Mouse (Mus musculus): ENCODE data around the gene Tbc1d7.

Tbc1d7 gene

DNA sequence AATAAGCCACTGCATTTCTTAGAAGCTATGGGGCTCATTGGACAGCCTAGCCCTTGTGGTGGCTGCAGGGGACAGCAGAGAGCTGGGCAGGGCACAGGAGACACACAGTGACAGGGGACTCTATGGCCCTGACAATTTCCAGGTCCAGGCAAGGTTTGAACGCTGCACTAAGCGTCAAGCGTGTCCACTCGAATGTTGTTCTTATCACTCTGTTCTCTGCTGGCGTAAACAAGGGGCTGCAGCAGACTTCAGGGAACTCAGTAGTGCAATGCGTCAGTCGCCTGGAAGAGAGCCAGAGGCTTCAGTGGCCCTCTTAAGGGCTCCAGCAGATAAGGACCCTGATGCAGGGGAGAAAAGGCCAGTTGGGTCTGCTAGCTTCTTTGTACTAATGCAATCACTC is 24.7 kb upstream of the Tbc1d7 start:
- DNase-seq (ENCODE audit: low read depth in 2 of 2, low spot score in 2 of 2) = no peak

DNA sequence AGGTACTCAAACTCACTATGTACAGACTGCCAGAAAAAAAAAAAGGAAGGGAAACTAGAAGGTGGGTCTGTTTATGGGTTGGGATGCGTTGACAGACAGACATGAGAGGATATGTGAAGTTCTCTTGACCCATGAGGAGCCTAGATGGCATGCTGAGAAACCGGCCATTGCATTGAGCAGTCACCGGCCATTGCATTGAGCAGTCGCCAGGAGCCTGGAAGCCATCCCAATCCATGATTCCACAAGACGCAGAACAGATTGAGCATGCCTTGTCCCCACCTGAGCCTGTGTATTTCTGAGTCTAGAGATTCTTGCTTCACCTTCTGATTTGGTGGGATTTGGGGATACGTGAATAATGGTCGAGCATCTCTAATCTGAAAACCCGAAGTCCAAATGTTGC is 22.6 kb upstream of the Tbc1d7 start:
- DNase-seq (ENCODE audit: low read depth in 2 of 2, low spot score in 2 of 2) = no peak

DNA sequence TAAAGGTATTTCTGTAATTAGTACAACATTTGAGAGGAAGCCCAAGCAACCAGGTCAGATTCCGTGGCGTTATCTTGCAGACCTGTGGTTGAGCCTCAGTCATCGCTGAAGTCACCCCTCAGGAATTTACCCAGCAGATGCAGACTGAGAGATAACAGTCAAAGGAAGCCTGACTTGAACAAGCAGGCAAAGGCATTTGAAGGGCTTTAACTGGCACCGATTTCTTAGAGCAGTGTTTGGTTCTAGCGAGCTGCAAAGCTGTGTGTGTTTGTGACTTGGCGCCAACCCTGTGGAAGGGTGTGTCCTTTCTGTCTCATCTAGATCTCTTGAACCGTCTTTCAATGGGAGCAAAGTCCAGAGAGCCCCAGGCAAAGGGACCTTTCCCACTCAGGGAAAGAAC is 22.0 kb upstream of the Tbc1d7 start:
- DNase-seq (ENCODE audit: low read depth in 2 of 2, low spot score in 2 of 2) = no peak

DNA sequence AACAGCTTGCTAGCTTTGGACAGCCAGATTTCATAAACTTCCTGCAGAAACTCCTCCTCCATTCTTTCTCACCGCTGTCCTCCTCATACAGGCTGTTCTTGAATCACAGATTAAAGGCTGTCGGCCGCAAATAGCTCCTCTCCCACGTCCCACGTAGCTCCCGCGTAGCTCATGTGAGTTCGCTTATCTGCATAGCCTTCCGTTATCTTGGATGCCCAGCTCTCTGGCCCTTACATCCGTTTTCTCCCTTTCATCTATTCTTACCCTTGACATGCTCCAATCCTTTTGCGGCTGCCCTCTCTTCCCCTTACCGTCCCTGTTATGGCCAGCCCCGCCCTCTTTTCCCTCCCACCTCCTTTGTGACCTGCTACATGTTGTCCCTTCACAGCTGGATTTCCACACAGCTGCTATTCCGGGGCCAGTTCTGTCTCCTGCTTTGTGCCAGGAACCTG is 20.5 kb upstream of the Tbc1d7 start:
- no peak for DNase-seq (ENCODE audit: low read depth in 2 of 2, low spot score in 2 of 2)

DNA sequence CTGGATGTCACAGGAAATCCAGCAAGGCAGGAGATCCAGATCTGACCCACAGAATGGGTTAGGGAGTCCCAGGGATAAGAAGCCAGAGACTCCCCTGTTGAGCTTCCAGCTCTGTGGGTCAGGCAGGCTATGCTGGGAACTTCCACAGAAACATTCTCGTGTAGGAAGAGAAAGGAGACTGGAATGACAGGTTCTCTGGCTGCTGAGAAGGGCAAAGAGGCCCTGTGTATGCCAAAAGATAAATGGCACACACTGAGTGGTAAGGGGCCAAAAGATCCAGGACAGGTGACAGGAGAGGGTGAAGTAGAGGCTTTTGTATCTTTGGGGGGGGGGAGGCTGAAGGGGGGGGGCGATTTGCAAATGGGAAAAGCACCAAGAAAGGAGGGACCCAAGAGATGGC is 20.0 kb upstream of the Tbc1d7 start:
- no peak for DNase-seq (ENCODE audit: low read depth in 2 of 2, low spot score in 2 of 2)

DNA sequence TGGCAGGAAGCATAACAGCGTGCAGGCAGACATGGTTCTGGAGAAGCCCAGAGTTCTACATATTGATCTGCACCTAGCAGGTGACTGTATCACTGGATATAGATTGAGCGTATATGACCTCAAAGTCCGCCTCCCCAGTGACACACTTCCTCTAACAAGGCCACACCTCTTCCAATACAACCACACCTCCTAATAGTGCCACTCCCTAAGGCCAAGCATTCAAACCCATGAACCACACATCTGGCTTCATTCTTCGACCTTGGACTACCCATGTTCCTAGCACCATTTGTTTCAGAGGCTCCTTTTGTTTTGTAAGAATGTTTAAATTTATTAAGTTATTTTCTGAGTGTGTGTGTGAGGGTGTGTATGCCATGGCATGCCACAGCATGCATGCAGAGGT is 16.4 kb upstream of the Tbc1d7 start:
- DNase-seq (ENCODE audit: low read depth in 2 of 2, low spot score in 2 of 2) = no peak

DNA sequence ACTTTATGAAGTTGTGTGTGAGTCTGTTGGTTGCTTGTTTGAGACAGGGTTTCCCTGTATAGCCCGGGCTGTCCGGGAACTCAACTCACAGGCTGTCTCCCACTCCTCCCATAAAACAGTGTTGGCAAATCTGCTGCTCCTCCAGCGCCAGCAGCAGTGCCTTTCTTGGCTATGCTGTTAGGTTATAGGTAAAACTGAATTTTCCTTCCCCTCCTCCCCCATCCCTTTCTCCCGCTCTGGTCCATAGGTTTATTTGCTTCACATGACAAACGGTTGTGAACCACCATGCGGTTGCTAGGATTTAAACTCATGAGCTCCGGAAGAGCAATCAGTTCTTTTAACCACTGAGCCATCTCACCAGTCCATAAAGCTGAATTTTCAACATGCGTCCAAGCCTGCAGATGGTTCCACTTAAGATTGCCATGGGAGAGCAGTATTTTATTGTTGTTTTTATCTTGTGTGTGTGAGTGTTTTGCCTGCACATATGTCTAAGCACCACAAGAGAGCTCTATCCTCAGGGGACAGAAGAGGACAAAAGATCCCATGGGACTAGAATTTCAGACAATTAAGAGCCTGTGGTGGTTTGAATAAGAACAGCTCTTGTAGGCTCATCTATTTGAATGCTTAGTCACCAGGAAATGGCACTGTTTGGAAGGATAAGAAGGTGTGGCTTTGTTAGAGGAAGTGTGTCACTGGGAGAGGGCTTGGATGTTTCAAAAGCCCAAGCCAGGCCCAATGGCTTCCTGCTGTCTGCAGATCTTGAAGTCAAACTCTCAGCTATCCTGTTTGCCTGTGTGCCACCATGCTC is 12.2 kb upstream of the Tbc1d7 start:
- DNase-seq (ENCODE audit: low read depth in 2 of 2, low spot score in 2 of 2) = no peak

DNA sequence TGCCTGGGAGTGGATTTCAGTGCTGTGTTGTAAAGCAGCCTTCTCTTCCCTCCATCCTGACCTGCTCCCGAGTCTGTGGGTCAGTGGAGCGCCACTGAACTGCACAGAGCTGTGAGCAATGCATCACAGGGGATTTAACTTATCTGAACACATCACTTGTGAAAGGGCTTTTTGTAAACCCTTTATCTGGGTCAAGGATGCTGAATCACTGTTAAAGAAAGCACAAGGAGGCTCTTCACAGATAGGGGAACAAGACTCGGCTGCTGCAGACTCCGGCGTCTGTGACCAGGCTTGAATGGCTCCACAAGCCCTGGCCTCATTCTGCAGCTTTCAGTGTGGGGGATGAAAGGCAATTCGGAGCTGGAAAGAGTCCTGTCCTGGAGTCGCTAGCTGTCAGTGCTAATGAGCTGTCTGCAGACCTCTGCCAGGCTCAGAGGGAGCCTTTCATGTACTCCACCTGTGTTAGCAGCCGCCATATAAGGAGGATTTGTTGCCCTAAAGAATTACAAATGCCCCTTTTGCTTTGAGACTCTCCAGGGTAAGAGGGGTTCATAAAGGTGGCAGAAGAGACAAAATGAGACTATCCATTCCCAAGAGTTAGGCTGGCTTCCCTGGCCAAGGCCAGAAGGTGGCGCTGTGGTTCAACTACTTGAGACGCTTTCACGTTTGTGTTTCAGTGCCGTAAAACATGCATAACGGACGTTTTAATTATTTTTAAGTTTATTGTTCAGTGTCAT is 11.3 kb upstream of the Tbc1d7 start:
- DNase-seq (ENCODE audit: low read depth in 2 of 2, low spot score in 2 of 2) = peak; percentile 69 to 80

DNA sequence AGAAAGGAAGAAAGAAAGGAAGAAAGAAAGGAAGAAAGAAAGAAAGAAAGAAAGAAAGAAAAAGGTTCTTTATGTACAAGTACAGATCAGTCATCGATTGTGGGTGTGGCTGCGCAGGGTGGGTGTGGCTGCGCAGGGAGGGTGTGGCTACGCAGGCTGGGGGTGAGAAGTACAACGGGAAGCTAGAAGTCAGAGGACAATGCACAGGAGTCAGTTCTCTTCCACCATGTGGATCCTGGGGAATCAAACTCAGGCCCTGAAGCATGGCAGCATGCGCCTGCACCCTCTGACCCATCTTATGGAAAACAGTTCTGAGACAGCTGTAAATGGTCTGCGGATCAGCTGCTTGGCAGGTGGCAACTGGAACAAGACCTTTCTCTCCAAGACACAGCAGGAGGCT is 9.8 kb upstream of the Tbc1d7 start:
- DNase-seq (ENCODE audit: low read depth in 2 of 2, low spot score in 2 of 2) = no peak

DNA sequence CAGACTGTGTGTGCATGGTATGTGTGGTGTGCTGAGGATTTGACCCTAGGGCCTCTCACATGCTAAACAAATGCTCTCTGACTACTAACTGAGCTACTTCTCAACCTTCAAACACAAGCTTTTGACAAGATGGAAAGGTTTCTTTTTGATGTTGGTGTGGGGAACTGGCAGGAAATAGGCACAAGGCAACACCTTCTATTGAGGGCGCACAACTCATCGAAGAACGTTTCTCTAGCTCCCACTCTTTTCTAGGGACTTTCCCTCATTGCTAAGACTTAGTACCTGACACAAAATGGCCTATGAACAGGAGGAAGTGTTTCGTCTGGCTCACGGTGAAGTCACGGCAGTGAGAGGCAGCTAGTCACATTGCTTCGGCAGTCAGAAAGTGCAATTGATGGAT is 6.0 kb upstream of the Tbc1d7 start:
- DNase-seq (ENCODE audit: low read depth in 2 of 2, low spot score in 2 of 2) = peak in 1 of 2 experiments; percentile 27

DNA sequence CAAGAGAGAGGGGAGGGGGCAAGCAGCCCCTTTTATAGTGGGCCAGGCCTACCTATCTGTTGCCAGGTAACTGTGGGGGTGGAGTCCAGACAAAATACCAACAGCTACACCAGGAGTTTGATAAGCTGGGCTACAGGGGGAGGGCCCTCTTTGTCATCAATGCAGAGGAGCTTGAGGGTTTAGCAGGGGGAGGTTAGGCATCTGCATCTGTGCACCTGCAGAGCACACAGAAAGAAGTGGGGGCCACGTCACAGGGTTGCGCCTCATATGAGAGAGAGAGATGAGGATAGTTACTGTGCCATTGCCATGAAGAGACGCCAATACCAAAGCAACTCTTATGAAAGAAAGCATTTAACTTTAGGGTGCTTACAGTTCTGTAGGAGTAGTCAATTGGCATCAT is 5.4 kb upstream of the Tbc1d7 start:
- DNase-seq (ENCODE audit: low read depth in 2 of 2, low spot score in 2 of 2) = no peak

DNA sequence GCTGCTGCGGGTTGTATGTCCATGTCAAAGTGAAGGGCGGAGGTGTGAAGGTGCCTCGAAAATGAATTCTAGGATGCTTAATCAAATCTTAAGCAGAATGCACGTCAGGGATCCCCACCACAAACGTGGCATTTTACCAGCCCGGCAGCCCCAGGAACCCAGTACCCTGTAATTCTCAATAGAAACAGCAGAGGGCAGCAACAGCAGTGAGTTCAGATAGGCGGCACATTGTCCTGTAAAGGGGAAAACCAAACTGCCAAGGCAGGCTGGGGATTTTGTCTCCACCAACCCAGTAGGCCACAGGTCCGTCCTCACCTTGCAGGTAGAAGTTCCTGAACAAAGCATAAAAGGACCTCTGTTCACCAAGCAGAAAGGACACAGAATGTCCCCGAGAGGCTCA is 2.0 kb upstream of the Tbc1d7 start:
- DNase-seq (ENCODE audit: low read depth in 2 of 2, low spot score in 2 of 2) = peak; percentile 76 to 86

DNA sequence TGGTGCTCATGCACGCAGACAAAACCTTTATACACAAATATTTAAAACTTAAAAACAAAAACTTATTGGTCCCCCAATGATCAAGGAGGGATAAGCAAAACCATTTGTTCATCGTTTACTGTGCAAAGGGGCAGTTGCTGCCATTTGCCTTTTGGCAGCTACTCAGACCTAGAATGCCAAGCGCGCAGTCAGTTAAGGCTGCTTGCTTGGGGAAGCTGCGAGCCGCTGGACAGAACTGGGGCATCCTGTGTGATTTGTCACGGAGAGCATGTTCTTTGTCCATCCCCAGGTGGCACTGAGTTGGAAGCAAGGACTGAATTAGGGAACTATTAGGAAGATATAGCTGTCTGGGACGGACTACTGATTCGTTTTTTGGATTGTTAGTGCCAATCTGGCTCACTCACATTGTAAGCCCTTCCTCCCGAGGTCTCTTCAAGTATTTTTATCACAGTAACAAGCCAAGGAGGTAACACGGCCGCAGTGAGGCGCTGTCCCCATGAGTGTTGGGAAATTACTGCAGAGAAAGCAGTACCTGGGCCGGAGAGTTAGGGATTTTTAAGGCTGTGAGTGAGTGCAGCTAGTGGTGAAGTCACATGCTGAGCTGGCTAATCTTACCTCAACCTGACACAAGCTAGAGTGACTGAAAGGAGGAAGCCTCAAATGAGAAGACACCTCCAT is 874 bp upstream of the Tbc1d7 start:
- DNase-seq (ENCODE audit: low read depth in 2 of 2, low spot score in 2 of 2) = no peak

DNA sequence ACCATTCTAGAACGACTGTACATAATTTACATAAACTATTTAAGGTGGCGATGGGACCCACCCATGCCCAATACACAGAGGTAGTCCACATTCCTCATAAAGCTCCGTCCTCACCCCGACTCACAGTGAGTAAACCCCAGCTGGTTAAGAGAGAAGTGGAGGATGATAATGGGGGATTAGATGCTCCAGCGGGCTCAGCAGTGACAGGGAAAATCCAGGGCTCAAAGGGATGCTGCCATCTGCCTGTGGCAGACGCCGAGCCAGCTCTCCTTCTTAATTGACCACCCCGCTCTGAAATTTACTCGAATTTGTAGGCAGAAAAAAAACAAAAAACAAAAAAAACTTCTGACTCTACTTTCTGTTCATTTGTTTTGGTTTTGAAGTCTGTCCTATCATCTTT is 3.6 kb downstream of the Tbc1d7 start:
- DNase-seq (ENCODE audit: low read depth in 2 of 2, low spot score in 2 of 2) = no peak

DNA sequence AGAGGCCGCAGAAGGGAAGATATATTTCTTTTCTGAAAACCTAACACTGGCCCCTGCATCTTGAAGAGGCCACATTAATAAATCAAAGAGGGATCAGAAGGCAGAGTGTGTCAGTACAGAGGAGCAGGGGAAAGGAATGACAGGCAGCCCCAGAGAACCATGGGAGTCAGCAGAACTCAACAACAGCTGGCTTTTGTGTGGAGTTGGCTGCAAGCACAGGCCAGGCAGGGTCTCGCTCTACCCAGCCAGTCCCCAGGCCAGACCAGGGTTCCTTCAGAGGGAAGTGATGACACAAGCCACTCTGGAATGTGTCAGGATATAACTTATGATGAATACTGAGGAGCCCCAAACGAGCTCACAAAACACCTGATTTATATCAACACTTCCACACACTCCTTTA is 11.9 kb downstream of the Tbc1d7 start:
- no peak for DNase-seq (ENCODE audit: low read depth in 2 of 2, low spot score in 2 of 2)

DNA sequence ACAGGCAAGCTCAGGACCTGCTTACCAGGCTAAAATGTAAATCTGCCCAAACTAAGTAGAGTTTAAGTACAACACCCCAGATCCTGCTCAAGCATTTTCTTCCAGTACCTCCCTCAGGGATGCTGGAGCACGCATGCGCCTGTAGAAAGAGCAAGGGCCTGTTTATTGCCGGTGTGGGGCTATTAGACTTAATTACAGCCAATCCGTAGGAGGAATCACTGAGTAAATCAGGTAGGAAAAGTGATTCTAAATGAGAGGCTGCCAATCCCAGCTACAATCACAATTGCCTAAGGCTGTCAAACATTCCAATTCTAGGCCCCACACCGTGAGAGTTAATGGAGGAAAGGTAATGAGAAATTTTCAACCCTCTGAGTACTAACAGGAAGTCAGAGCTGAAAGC is 13.0 kb downstream of the Tbc1d7 start:
- DNase-seq (ENCODE audit: low read depth in 2 of 2, low spot score in 2 of 2) = no peak

DNA sequence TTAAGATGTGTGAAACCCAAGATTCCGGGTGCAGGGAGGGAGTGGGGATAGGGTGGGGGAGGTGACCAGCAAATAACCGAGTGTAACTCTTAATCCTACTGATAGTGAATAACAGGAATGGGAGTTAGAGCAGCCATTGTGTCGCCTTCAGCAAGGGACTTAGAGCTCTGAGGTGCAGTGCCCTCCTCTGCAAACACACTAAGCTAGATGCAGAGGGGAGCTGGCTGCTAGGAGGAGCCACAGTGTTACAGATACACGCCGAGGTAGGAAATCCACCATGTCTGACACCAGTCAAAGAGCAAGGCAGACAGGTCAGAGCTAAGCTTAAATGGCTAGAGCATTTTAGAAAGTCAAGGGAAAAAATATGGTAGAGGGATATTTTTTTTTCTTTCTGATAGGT is 13.9 kb downstream of the Tbc1d7 start:
- no peak for DNase-seq (ENCODE audit: low read depth in 2 of 2, low spot score in 2 of 2)

DNA sequence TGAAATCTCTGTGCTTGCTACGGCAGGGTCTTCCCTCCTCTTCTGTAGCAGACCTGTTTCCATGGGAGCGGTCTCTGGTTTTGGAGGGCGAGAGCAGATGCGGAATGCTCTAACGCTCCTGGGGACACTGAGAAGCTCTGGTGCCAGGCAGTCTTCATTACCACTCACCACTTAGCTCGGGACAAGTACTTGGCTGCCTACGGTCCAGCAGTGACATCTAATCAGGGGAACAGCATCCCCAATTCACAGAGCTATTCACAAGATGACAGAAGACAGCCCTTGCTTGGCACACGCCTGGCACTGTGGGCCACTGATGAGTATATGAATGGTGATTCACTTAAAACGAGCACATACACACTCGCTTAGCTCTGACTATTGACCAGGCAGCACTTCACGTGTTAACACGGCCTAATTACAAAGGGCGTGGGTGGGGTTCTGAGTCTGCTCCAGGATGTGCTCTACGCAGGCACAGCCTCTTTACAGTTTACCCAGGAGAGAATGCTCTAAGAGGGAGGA is 19.2 kb downstream of the Tbc1d7 start:
- DNase-seq (ENCODE audit: low read depth in 2 of 2, low spot score in 2 of 2) = no peak

DNA sequence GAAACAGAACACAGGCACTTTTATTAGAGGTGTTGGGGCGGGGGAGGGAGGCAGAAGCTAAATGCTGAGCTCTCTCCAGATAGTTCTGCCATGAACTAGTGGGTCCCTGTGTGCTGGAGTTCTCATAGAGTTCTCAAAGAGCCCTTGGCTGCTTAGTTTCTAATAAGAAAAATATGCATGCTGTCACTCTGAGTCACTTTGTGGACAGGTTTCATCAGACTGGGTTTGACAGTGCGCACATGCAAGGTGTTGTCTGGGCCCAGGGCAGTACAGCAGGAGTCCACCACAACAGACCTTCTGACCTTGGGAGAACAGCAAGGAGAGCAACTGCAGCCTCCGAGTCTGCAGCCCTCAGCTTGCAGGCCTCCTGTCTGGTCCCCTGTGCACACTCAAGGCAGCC is 21.6 kb downstream of the Tbc1d7 start:
- no peak for DNase-seq (ENCODE audit: low read depth in 2 of 2, low spot score in 2 of 2)

DNA sequence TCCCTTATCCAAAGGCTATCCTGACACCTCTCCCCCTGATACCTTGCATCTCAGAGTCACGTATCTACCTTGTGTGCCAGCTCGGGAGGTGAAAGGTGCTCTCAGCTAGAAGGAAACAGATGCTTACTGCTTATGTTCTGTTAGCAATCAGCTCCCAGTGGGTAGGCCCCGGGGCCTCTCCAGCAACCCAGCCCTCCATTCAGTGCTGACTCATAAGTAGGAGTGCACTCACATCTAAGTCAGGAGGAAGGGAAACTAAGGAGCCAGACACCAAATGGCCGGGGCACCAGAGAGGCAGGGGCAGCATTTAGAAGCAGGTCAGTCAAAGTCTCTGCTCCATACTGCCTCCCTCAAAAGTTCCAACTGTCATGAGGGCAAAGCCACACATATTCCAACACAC is 22.6 kb downstream of the Tbc1d7 start:
- no peak for DNase-seq (ENCODE audit: low read depth in 2 of 2, low spot score in 2 of 2)

DNA sequence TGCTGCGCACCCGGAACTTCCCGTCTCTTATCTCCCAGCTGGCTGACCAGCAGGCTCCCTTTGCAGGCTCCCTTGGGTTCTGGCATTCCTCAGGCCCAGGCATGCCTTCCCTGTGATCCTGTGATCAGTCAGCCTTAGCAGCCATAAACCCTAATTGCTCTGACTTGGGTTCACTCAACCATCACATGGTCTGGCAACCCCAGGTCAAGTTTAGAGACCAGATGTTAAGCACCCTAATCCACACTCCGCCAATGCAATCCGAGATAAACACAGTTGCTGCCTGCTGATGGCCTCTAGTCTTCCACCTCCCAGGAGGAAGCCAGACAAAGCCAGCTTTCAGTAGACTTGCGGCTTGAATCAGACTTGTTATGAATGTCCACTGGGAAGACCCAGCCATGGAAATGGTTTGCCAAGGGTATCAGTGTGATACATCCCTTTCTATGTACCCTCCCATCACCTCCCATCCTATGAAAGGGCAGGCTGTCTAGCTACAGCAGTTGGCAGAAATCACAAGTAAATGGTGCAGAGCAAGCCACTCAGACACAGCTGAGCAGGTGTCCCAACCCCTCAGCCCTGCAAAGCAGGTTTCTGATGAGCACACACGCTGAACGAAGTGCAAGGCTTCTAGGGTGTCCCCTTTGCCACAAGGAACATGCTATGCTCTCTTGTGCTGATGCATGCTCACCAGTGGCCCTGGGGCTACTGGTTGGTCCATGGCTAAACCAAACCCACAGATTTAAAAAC is 24.6 kb downstream of the Tbc1d7 start:
- DNase-seq (ENCODE audit: low read depth in 2 of 2, low spot score in 2 of 2) = no peak
